Comparison of ENCODE assay signal across 8 mouse cellular contexts in the genomic region with DNA sequence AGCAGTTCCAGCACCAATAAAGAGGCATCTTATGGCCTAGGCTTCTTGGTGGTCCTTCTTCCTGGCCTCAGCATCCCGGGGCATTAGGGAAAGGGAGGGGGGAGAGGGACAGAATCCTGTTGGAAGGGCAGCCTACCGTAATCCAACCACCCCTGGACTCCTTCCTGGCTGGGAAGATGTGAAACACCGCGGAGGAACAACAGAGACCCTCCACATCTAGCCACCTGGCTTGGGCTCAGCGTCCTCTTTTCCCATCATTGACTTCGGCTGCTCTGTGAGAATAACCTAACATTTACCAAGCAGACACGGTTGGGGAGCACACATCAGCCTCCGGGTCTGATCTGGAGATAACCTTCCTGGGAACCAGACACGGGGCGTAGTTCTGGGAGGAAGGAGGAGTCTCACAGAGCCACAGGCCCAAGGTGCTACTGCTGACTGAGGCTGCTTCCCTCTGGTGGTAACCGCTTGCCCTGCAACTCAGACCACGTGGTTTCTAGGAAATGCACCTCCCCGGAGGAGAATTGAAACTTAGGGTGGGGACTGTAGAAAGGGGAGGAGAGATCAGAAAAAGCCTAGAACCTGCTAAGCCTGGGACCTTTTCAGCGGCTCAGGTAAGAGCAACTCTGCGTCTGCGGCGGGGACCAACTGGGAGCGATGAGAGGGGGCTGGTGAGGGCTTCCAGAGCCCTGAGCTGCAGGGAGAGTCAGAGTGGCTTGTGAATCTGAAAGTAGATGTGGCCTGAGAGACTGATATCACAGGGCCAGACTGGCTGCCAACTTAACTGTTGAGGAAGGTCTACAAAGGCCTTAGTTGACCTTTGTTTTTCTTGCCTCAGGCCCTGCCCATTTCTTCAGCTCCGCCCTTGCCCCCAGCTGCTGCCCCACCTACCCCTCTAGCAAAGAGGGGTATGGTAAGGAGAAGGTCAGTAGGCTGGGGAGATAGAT. TPM values are rescaled to one million over a fixed set of nuclear protein-coding genes. Genes with fewer than 3 reads are reported as not detected.
DNase-seq lines count a peak whose midpoint lies in the region; ATAC-seq lines count a peak whose summit lies in the region.

No protein-coding gene starts in this region.

- peak overlapping the region; percentile 69 for H3K4me2 ChIP-seq in kidney, embryonic 15.5 days

- DNase-seq in B cell, adult 2 months = peak; percentile 93 to 94
- DNase-seq in brain, adult 2 months (ENCODE audit: low read depth, low spot score) = peak; percentile 95
- DNase-seq in heart, embryonic 10.5 days (ENCODE audit: low spot score) = peak; percentile 96
- DNase-seq in liver = peak; percentile 95
- peak; percentile 95 for DNase-seq in spleen, postnatal 4 days (ENCODE audit: low spot score in 2 of 2)

- peak overlapping the region; percentile 89 for H3K27ac ChIP-seq in heart, embryonic 10.5 days
- peak overlapping the region; percentile 92 for H3K27ac ChIP-seq in kidney, embryonic 15.5 days

- no peaks in the 10 kb centered on the region for H3K27me3 ChIP-seq in heart, embryonic 10.5 days (ENCODE audit: insufficient read depth, poor library complexity, severe bottlenecking)
- H3K27me3 ChIP-seq in kidney, embryonic 15.5 days = no peaks in the 10 kb centered on the region

- peak overlapping the region; percentile 41 for H3K9ac ChIP-seq in kidney, embryonic 15.5 days

- H3K4me3 ChIP-seq in heart, embryonic 10.5 days = peak overlapping the region; percentile 57
- peak overlapping the region; percentile 49 for H3K4me3 ChIP-seq in kidney, embryonic 15.5 days (replicated peaks)

- H3K4me1 ChIP-seq in heart, embryonic 10.5 days = peaks cover 20% of the 10 kb centered on the region
- H3K4me1 ChIP-seq in kidney, embryonic 15.5 days = peaks cover 21% of the 10 kb centered on the region

- 20% methylated on average over 19 of the region's 19 CpGs for WGBS in heart, embryonic 10.5 days
- WGBS in kidney, embryonic 15.5 days = 16% methylated on average over 19 of the region's 19 CpGs

- peak; percentile 88 for ATAC-seq in erythroblast, adult 5-6 weeks (replicated peaks; ENCODE audit: low FRiP score, poor library complexity, severe bottlenecking)
- peak; percentile 93 for ATAC-seq in kidney, embryonic 15.5 days (replicated peaks; ENCODE audit: low FRiP score)
- peak; percentile 87 for ATAC-seq in monocyte, adult 5-6 weeks (replicated peaks; ENCODE audit: insufficient number of reproducible peaks, low FRiP score, low TSS enrichment, poor library complexity, severe bottlenecking)

- peaks cover 86% of the 10 kb centered on the region for H3K36me3 ChIP-seq in heart, embryonic 10.5 days
- peaks cover 81% of the 10 kb centered on the region for H3K36me3 ChIP-seq in kidney, embryonic 15.5 days

- H3K9me3 ChIP-seq in heart, embryonic 10.5 days = no peaks in the 10 kb centered on the region
- H3K9me3 ChIP-seq in kidney, embryonic 15.5 days (replicated peaks) = no peaks in the 10 kb centered on the region

RNA-seq across cellular contexts. Expression of a gene that starts 0.5 kb away (rescaled TPM):
- 65.1 and 69.8 TPM in 2 replicates for total RNA-seq in erythroblast, adult 5-6 weeks (2015; ENCODE audit: low replicate concordance)
- total RNA-seq in erythroblast, adult 5-6 weeks (2017; ENCODE audit: low replicate concordance) = 104 and 106 TPM in 2 replicates
- 5.9 and 7.4 TPM in 2 replicates for polyA plus RNA-seq in heart, embryonic 10.5 days (2016; fragmentation: Nextera tagmentation; extraction: Ambion mirVana)
- polyA plus RNA-seq in kidney, embryonic 15.5 days (2015; fragmentation: Nextera tagmentation; extraction: Ambion mirVana) = 12.8 and 14.6 TPM in 2 replicates
- 76.6 to 92.0 TPM (median 77.4 TPM) in 3 replicates for total RNA-seq in monocyte, adult 5-6 weeks (2017)

RNA-seq across cellular contexts. Expression of a gene that starts 12.4 kb away (rescaled TPM):
- total RNA-seq in erythroblast, adult 5-6 weeks (2015; ENCODE audit: low replicate concordance) = 6.5 and 9.4 TPM in 2 replicates
- 7.1 and 8.9 TPM in 2 replicates for total RNA-seq in erythroblast, adult 5-6 weeks (2017; ENCODE audit: low replicate concordance)
- polyA plus RNA-seq in heart, embryonic 10.5 days (2016; fragmentation: Nextera tagmentation; extraction: Ambion mirVana) = 14.4 and 21.9 TPM in 2 replicates
- polyA plus RNA-seq in kidney, embryonic 15.5 days (2015; fragmentation: Nextera tagmentation; extraction: Ambion mirVana) = 18.6 and 21.7 TPM in 2 replicates
- total RNA-seq in monocyte, adult 5-6 weeks (2017) = 25.1 to 38.5 TPM (median 38.4 TPM) in 3 replicates

RNA-seq across cellular contexts. Expression of a gene that starts 13.0 kb away (rescaled TPM):
- 74.0 and 102 TPM in 2 replicates for total RNA-seq in erythroblast, adult 5-6 weeks (2015; ENCODE audit: low replicate concordance)
- 83.1 and 86.1 TPM in 2 replicates for total RNA-seq in erythroblast, adult 5-6 weeks (2017; ENCODE audit: low replicate concordance)
- 188 and 205 TPM in 2 replicates for polyA plus RNA-seq in heart, embryonic 10.5 days (2016; fragmentation: Nextera tagmentation; extraction: Ambion mirVana)
- 248 and 261 TPM in 2 replicates for polyA plus RNA-seq in kidney, embryonic 15.5 days (2015; fragmentation: Nextera tagmentation; extraction: Ambion mirVana)
- 275 to 334 TPM (median 300 TPM) in 3 replicates for total RNA-seq in monocyte, adult 5-6 weeks (2017)

RNA-seq across cellular contexts. Expression of a gene that starts 13.9 kb away (rescaled TPM):
- 1.7 TPM in 1 of 2 replicates, not detected in the other for total RNA-seq in erythroblast, adult 5-6 weeks (2015; ENCODE audit: low replicate concordance)
- total RNA-seq in erythroblast, adult 5-6 weeks (2017; ENCODE audit: low replicate concordance) = 0.84 and 2.2 TPM in 2 replicates
- 13.7 and 17.6 TPM in 2 replicates for polyA plus RNA-seq in heart, embryonic 10.5 days (2016; fragmentation: Nextera tagmentation; extraction: Ambion mirVana)
- 20.3 and 22.4 TPM in 2 replicates for polyA plus RNA-seq in kidney, embryonic 15.5 days (2015; fragmentation: Nextera tagmentation; extraction: Ambion mirVana)
- 3.1 to 4.4 TPM (median 3.4 TPM) in 3 replicates for total RNA-seq in monocyte, adult 5-6 weeks (2017)

RNA-seq across cellular contexts. Expression of a gene that starts 18.8 kb away (rescaled TPM):
- total RNA-seq in erythroblast, adult 5-6 weeks (2015; ENCODE audit: low replicate concordance) = 10.9 TPM in 1 of 2 replicates, not detected in the other
- 2.6 and 3.6 TPM in 2 replicates for total RNA-seq in erythroblast, adult 5-6 weeks (2017; ENCODE audit: low replicate concordance)
- polyA plus RNA-seq in heart, embryonic 10.5 days (2016; fragmentation: Nextera tagmentation; extraction: Ambion mirVana) = 17.1 and 22.1 TPM in 2 replicates
- 6.8 and 7.4 TPM in 2 replicates for polyA plus RNA-seq in kidney, embryonic 15.5 days (2015; fragmentation: Nextera tagmentation; extraction: Ambion mirVana)
- total RNA-seq in monocyte, adult 5-6 weeks (2017) = 10.5 to 13.0 TPM (median 12.1 TPM) in 3 replicates

Comparison
In these comparisons a context has a peak if more than half of its experiments do, and no peak if none do; other contexts are left out.
1. Peak in every context shown above with its lines: DNase-seq, ATAC-seq, H3K4me3 ChIP-seq and H3K27ac ChIP-seq.